Mouse (Mus musculus) intestine, postnatal 0 days (tissue): ENCODE data around the gene Sdr39u1. TPM values are rescaled to one million over a fixed set of nuclear protein-coding genes. Genes with fewer than 3 reads are reported as not detected.

Source experiments
- ATAC-seq: fragments of 200-750 bp; cut with Nextera tagmentation; 2 replicates; pipeline ENCODE4 v1.8.0; 2017; ENCODE audit warnings: mild to moderate bottlenecking, moderate TSS enrichment, moderate library complexity
- H3K27ac ChIP-seq: fragments of 300-500 bp; sonication (generic); 2 replicates; pipeline ENCODE4 v1.5.1; 2014; ENCODE audit warnings: mild to moderate bottlenecking, low read depth, low read length, moderate library complexity
- H3K27me3 ChIP-seq: fragments of 300-500 bp; sonication (generic); replicated peaks from 2 replicates; pipeline ENCODE4 v1.6.1; 2014; ENCODE audit warnings: low read length, mixed read lengths; ENCODE audit not compliant: control insufficient read depth, insufficient read depth
- H3K36me3 ChIP-seq: fragments of 300-500 bp; sonication (generic); 2 replicates; pipeline ENCODE4 v1.6.1; 2014; ENCODE audit warnings: mild to moderate bottlenecking, moderate library complexity; ENCODE audit not compliant: control insufficient read depth, insufficient read depth
- H3K4me1 ChIP-seq: fragments of 300-500 bp; sonication (generic); replicated peaks from 2 replicates; pipeline ENCODE4 v1.6.1; 2014; ENCODE audit warnings: antibody characterized with exemption, low read length, mixed read lengths; ENCODE audit not compliant: control insufficient read depth, insufficient read depth
- H3K4me2 ChIP-seq: fragments of 300-500 bp; sonication (generic); replicated peaks from 2 replicates; pipeline ENCODE4 v1.6.1; 2014; ENCODE audit warnings: low read depth, mild to moderate bottlenecking, moderate library complexity
- H3K4me3 ChIP-seq: fragments of 300-500 bp; sonication (generic); 2 replicates; pipeline ENCODE4 v1.5.1; 2014; ENCODE audit warnings: low read depth, low read length
- H3K9ac ChIP-seq: fragments of 300-500 bp; sonication (generic); 2 replicates; pipeline ENCODE4 v1.6.1; 2014; ENCODE audit warnings: mild to moderate bottlenecking, low read depth, low read length
- H3K9me3 ChIP-seq: fragments of 300-500 bp; sonication (generic); 2 replicates; pipeline ENCODE4 v1.6.1; 2016; ENCODE audit warnings: mixed run types; ENCODE audit not compliant: control insufficient read depth
- CTCF ChIP-seq: sonication (generic); IDR thresholded peaks from 2 replicates; pipeline ENCODE4 v1.5.1; 2016; ENCODE audit warnings: low read depth, mild to moderate bottlenecking, control low read depth, antibody characterized with exemption, moderate library complexity
- WGBS: fragments of 180-500 bp; shearing (Covaris S2); extraction: QIAGEN DNeasy Blood & Tissue Kit; methylation state at CpG from one replicate; pipeline ENCODE4 v1.1.7; 2014; 5-methylcytosine and 5-hydroxymethylcytosine counted together
- polyA plus RNA-seq: library from polyadenylated mRNA; unstranded; fragments of >200 nt; fragmentation: Nextera tagmentation; extraction: Ambion mirVana; gene quantifications from 2 replicates; pipeline ENCODE4 v1.2.1, GENCODE M21; 2015

Gene Sdr39u1
- polyA plus RNA-seq, 1 experiment from 2014 or later: 70.9 TPM

DNA sequence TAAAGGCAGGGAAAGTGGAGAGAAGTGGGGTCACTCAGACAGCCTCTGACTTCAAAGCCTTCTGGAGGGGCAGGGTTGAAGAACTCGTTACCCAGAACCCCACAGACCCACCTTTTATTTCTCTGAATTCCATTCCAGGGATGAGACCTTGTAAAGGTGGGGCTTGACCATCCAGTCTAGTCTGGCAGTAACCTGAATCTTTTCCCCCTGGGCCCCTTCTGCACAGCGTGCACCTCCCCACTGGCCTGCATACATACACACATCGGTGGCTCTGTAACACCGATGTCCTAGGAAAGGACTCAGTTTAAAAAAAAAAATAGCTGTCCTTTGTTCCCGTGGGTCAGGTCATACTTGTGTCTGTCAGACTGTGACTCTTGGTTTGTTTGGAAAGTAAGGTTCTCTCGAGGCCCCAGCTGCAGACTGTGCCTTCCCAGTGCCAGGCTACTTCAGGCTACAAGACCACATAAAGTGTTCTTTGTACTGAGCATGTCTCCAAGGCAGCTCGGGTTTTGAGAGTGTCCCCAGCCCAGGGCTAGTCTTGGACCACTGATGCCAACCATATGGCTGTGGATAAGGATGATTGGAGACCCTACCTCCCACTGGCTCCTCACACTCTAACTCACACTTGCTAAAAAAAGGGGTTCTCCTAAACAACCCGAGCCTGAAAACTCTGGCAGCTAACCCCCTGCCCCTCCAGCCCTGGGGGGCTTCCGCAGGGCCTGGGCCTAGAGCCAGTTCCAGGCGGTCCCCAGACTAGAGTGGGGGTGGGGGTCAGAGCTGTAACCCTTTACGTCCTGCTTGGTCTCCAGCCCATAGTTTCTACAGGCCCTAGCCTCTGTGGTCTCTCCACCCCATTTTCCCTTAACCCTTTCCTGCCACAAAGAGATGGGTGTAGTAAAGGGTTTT, 47.2 kb downstream of the Sdr39u1 start:
- 0 out of 2 replicates have a peak, but pooled peaks cover 8% of the 10 kb centered on the region for H3K4me1 ChIP-seq
- TF ChIP-seq CTCF: no peak
- H3K4me2 ChIP-seq: peak overlapping the region; percentile 96
- peak; percentile 25; the same call in 1 of the 2 replicates for ATAC-seq
- no peaks in the 10 kb centered on the region for H3K9me3 ChIP-seq
- 12% methylated on average over 11 of the region's 11 CpGs for WGBS
- 0 out of 2 replicates have a peak overlapping the region, but pooled peaks have one; percentile 55 for H3K9ac ChIP-seq
- H3K36me3 ChIP-seq: no peaks in the 10 kb centered on the region
- peak overlapping the region; percentile 57 for H3K4me3 ChIP-seq
- no peaks in the 10 kb centered on the region for H3K27me3 ChIP-seq
- peak overlapping the region; percentile 79 for H3K27ac ChIP-seq

GRCm38 (mm10) chr14:55850885-55851284, 49.2 kb downstream of the Sdr39u1 start:
- H3K27ac ChIP-seq: no peak overlapping the region
- no peak overlapping the region for H3K4me2 ChIP-seq
- no peak overlapping the region for H3K9ac ChIP-seq
- H3K4me3 ChIP-seq: no peak overlapping the region
- H3K4me1 ChIP-seq: 0 out of 2 replicates have a peak, but pooled peaks cover 8% of the 10 kb centered on the region
- H3K36me3 ChIP-seq: no peaks in the 10 kb centered on the region
- ATAC-seq: no peak
- no peaks in the 10 kb centered on the region for H3K27me3 ChIP-seq
- no peaks in the 10 kb centered on the region for H3K9me3 ChIP-seq
- 38% methylated on average over 6 of the region's 6 CpGs for WGBS
- TF ChIP-seq CTCF: no peak

Other genes with a start within 250 kb of the Sdr39u1 start
- gene Mdp1, start 239.8 kb downstream of the Sdr39u1 start, polyA plus RNA-seq: 85.1 and 94.0 TPM in 2 replicates
- 21.3 and 24.4 TPM in 2 replicates for gene Gmpr2, start 228.4 kb downstream of the Sdr39u1 start, polyA plus RNA-seq
- 385 and 387 TPM in 2 replicates for gene Nedd8, start 228.2 kb downstream of the Sdr39u1 start, polyA plus RNA-seq
- 20.6 and 21.9 TPM in 2 replicates for gene Tinf2, start 218.5 kb downstream of the Sdr39u1 start, polyA plus RNA-seq
- 1.1 and 1.3 TPM in 2 replicates for gene Tgm1, start 186.4 kb downstream of the Sdr39u1 start, polyA plus RNA-seq
- gene Rabggta, start 178.0 kb downstream of the Sdr39u1 start, polyA plus RNA-seq: 24.0 and 25.6 TPM in 2 replicates
- gene Dhrs1, start 154.6 kb downstream of the Sdr39u1 start, polyA plus RNA-seq: 466 and 476 TPM in 2 replicates
- gene Nop9, start 154.6 kb downstream of the Sdr39u1 start, polyA plus RNA-seq: 14.4 and 14.9 TPM in 2 replicates
- gene Cideb, start 141.8 kb downstream of the Sdr39u1 start, polyA plus RNA-seq: 366 and 385 TPM in 2 replicates
- 6.7 and 9.0 TPM in 2 replicates for gene Ltb4r2, start 138.9 kb downstream of the Sdr39u1 start, polyA plus RNA-seq
- gene Ltb4r1, start 134.3 kb downstream of the Sdr39u1 start, polyA plus RNA-seq: 3.8 and 4.1 TPM in 2 replicates
- 3.5 and 4.3 TPM in 2 replicates for gene Adcy4, start 116.2 kb downstream of the Sdr39u1 start, polyA plus RNA-seq
- 39.2 and 47.3 TPM in 2 replicates for gene Ripk3, start 111.4 kb downstream of the Sdr39u1 start, polyA plus RNA-seq
- gene Nfatc4, start 77.1 kb downstream of the Sdr39u1 start, polyA plus RNA-seq: 5.9 and 6.1 TPM in 2 replicates
- gene Nynrin, start 46.3 kb downstream of the Sdr39u1 start, polyA plus RNA-seq: 2.2 and 2.5 TPM in 2 replicates
- gene Cbln3, start 15.9 kb downstream of the Sdr39u1 start, polyA plus RNA-seq: 0.16 and 0.26 TPM in 2 replicates
- gene Khnyn, start 15.3 kb downstream of the Sdr39u1 start, polyA plus RNA-seq: 5.1 and 6.3 TPM in 2 replicates
- gene Cma1, start 44.4 kb upstream of the Sdr39u1 start, polyA plus RNA-seq: 5.8 and 6.4 TPM in 2 replicates
- not detected in 2 replicates for gene Cma2, start 50.7 kb upstream of the Sdr39u1 start, polyA plus RNA-seq
- 0.12 and 0.34 TPM in 2 replicates for gene Mcpt1, start 117.7 kb upstream of the Sdr39u1 start, polyA plus RNA-seq
- not detected in 2 replicates for gene Mcpt9, start 130.2 kb upstream of the Sdr39u1 start, polyA plus RNA-seq
- 0.10 and 0.89 TPM in 2 replicates for gene Mcpt2, start 141.7 kb upstream of the Sdr39u1 start, polyA plus RNA-seq
- 1.9 and 2.0 TPM in 2 replicates for gene Mcpt4, start 162.0 kb upstream of the Sdr39u1 start, polyA plus RNA-seq
- not detected in 2 replicates for gene Mcpt8, start 185.0 kb upstream of the Sdr39u1 start, polyA plus RNA-seq
- gene Ctsg, start 202.3 kb upstream of the Sdr39u1 start, polyA plus RNA-seq: not detected in 2 replicates
- not detected in 2 replicates for gene Gzme, start 220.3 kb upstream of the Sdr39u1 start, polyA plus RNA-seq
- not detected in 2 replicates for gene Gzmd, start 232.3 kb upstream of the Sdr39u1 start, polyA plus RNA-seq